Mouse (Mus musculus) bone marrow, adult 2 months (tissue): ENCODE data around the gene Prdm16.

Source experiments
- CTCF ChIP-seq: fragments of 200-500 bp; IDR thresholded peaks from 2 replicates; pipeline ENCODE4 v1.5.1; 2011; ENCODE audit warnings: low read length, control low read depth; ENCODE audit not compliant: control insufficient read depth, insufficient read depth
- POLR2A ChIP-seq: fragments of 200-500 bp; IDR thresholded peaks from 2 replicates; pipeline ENCODE4 v1.6.1; 2011; ENCODE audit warnings: low read depth, mild to moderate bottlenecking, control low read depth, low read length, borderline replicate concordance; ENCODE audit not compliant: control insufficient read depth

GRCm38 (mm10) chr4:154424681-154425080 is 212.0 kb downstream of the Prdm16 start:
- TF ChIP-seq CTCF = no peak
- no peak for TF ChIP-seq POLR2A
